Mouse (Mus musculus) stomach, postnatal 0 days (tissue): ENCODE measurements at regions not wholly inside any gene's neighbourhood (a gene's known extent, or its start where the extent isn't known, plus 50 kb on each side); places are given as distances from the start of the nearest gene placed in this dataset.
"Not testable (repeated sequence)": the region's sequence is repeated elsewhere in the genome, so short reads cannot be mapped to it uniquely, and the experiment has no call there.

Experiments used
- ATAC-seq: fragments of 200-750 bp; cut with Nextera tagmentation; 2 replicates; pipeline ENCODE4 v1.8.0; 2017; ENCODE audit not compliant: low FRiP score, low TSS enrichment
- DNase-seq: peaks from one replicate; pipeline ENCODE4 v3.0.0-alpha.2; 2016; ENCODE audit warnings: low spot score
- H3K27ac ChIP-seq: fragments of 300-500 bp; sonication (generic); replicated peaks from 2 replicates; pipeline ENCODE4 v1.5.1; 2014; ENCODE audit warnings: mild to moderate bottlenecking, control low read depth
- H3K27me3 ChIP-seq: fragments of 300-500 bp; sonication (generic); 2 replicates; pipeline ENCODE4 v1.6.1; 2014; ENCODE audit warnings: low read length; ENCODE audit not compliant: control insufficient read depth, insufficient read depth
- H3K36me3 ChIP-seq: fragments of 300-500 bp; sonication (generic); 2 replicates; pipeline ENCODE4 v1.6.1; 2014; ENCODE audit warnings: low read length, mixed read lengths; ENCODE audit not compliant: control insufficient read depth, insufficient read depth
- H3K4me1 ChIP-seq: fragments of 300-500 bp; sonication (generic); replicated peaks from 2 replicates; pipeline ENCODE4 v1.6.1; 2014; ENCODE audit warnings: antibody characterized with exemption; ENCODE audit not compliant: control insufficient read depth, insufficient read depth
- H3K4me2 ChIP-seq: fragments of 300-500 bp; sonication (generic); replicated peaks from 2 replicates; pipeline ENCODE4 v1.6.1; 2014; ENCODE audit warnings: low read depth, mild to moderate bottlenecking, control low read depth, moderate library complexity
- H3K4me3 ChIP-seq: fragments of 300-500 bp; sonication (generic); 2 replicates; pipeline ENCODE4 v1.5.1; 2014; ENCODE audit warnings: low read depth, low read length, control low read depth
- H3K9ac ChIP-seq: fragments of 300-500 bp; sonication (generic); 2 replicates; pipeline ENCODE4 v1.6.1; 2014; ENCODE audit warnings: mild to moderate bottlenecking, low read length, control low read depth, mixed read lengths
- H3K9me3 ChIP-seq: fragments of 300-500 bp; sonication (generic); 2 replicates; pipeline ENCODE4 v1.6.1; 2016; ENCODE audit warnings: low read length; ENCODE audit not compliant: control insufficient read depth
- CTCF ChIP-seq: IDR thresholded peaks from 2 replicates; pipeline ENCODE4 v1.5.1; 2016; ENCODE audit warnings: antibody characterized with exemption, low read depth, mild to moderate bottlenecking, moderate library complexity
- EP300 ChIP-seq: optimal IDR thresholded peaks from 2 replicates; pipeline ENCODE3; 2016; ENCODE audit warnings: antibody characterized with exemption
- WGBS: fragments of 180-500 bp; shearing (Covaris S2); extraction: QIAGEN DNeasy Blood & Tissue Kit; methylation state at CpG from one replicate; pipeline ENCODE4 v1.1.7; 2014; 5-methylcytosine and 5-hydroxymethylcytosine counted together

- H3K36me3 ChIP-seq: no peaks in the 10 kb centered on the region
- no peaks in the 10 kb centered on the region for H3K27me3 ChIP-seq
- no peak for DNase-seq
- TF ChIP-seq CTCF (no peak), EP300 (no peak)
- no peak overlapping the region for H3K4me2 ChIP-seq
- 96% methylated on average over 2 of the region's 2 CpGs for WGBS
- no peak overlapping the region for H3K4me3 ChIP-seq
- no peak for ATAC-seq
- H3K27ac ChIP-seq: no peak overlapping the region
- no peaks in the 10 kb centered on the region for H3K4me1 ChIP-seq
- H3K9ac ChIP-seq: no peak overlapping the region
- no peaks in the 10 kb centered on the region for H3K9me3 ChIP-seq
Observed at GRCm38 (mm10) chr6:37703946-37704345, 166.7 kb upstream of the Trim24 start.

GRCm38 (mm10) chr6:37705733-37706145 is 164.9 kb upstream of the Trim24 start:
- WGBS: 30% methylated on average over 1 of the region's 1 CpGs
- H3K4me3 ChIP-seq: no peak overlapping the region

DNA sequence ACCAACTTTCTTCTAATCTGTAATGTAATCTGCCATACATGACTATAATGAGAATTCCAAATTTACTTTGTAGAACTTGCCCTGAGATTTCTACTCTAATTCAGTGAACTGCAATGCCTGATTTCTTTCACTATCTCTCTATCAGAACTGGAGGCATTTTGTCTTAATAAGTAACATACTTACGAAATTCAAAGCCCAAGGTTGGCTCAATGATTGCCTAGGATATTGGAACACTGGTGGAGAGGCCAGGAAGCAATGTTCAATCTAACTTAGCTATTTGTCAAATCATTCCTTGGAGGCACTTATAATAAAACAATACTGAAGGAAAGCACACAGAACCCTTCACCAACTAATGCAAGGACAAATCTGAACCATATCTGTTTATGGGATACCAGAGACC is 162.9 kb upstream of the Trim24 start:
- H3K27me3 ChIP-seq, H3K4me3 ChIP-seq, ATAC-seq, H3K9me3 ChIP-seq, H3K9ac ChIP-seq, H3K4me2 ChIP-seq, DNase-seq, H3K4me1 ChIP-seq, H3K36me3 ChIP-seq, H3K27ac ChIP-seq: not testable (repeated sequence)
- WGBS: 85% methylated on average over 1 of the region's 1 CpGs

More at GRCm38 (mm10) chr6:37705733-37706145, 164.9 kb upstream of the Trim24 start:
- Histone ChIP-seq H3K27me3 (no peaks in the 10 kb centered on the region), H3K9ac (no peak overlapping the region), H3K36me3 (no peaks in the 10 kb centered on the region), H3K9me3 (no peaks in the 10 kb centered on the region), H3K4me1 (no peaks in the 10 kb centered on the region), H3K4me2 (no peak overlapping the region), H3K27ac (no peak overlapping the region)
- TF ChIP-seq CTCF (no peak), EP300 (peak; percentile 71)
- DNase-seq (no peak), ATAC-seq (peak; percentile 96)

DNA sequence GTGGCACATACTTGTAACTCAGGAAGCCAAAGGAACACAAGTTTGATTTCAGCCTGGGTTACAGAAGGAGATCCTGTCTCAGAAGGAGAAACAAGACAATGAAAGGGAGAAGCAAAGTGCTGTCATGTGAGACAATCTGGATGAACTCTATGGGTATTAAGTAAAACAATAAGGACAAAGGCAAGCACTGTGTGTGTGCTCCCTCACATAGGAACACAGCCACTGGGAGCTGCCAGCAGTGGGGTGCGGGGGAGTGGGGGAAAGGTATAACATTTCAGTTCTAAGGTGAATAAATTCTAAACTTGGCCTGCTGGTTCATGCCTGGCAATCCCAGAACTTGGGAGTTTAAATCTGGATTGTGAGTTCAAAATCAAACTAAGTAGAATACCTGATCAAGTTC is 158.8 kb upstream of the Trim24 start:
- WGBS: 85% methylated on average over 1 of the region's 1 CpGs
- Histone ChIP-seq H3K9ac (no peak overlapping the region), H3K36me3 (no peaks in the 10 kb centered on the region), H3K4me1 (no peaks in the 10 kb centered on the region), H3K4me2 (no peak overlapping the region), H3K27me3 (no peaks in the 10 kb centered on the region), H3K4me3 (no peak overlapping the region), H3K27ac (no peak overlapping the region), H3K9me3 (no peaks in the 10 kb centered on the region)
- TF ChIP-seq EP300 (no peak), CTCF (no peak)
- DNase-seq (no peak), ATAC-seq (no peak)

GRCm38 (mm10) chr6:37713411-37713810 is 157.2 kb upstream of the Trim24 start:
- no peaks in the 10 kb centered on the region for H3K4me1 ChIP-seq
- ATAC-seq (no peak), DNase-seq (no peak)
- 72% methylated on average over 4 of the region's 4 CpGs for WGBS
- no peak overlapping the region for H3K27ac ChIP-seq
- TF ChIP-seq EP300 (no peak), CTCF (no peak)
- no peaks in the 10 kb centered on the region for H3K27me3 ChIP-seq
- H3K9me3 ChIP-seq: no peaks in the 10 kb centered on the region
- H3K36me3 ChIP-seq: no peaks in the 10 kb centered on the region
- H3K9ac ChIP-seq: no peak overlapping the region
- H3K4me2 ChIP-seq: no peak overlapping the region
- H3K4me3 ChIP-seq: no peak overlapping the region

GRCm38 (mm10) chr6:37714223-37714928 is 156.2 kb upstream of the Trim24 start:
- no peak for DNase-seq
- no peak overlapping the region for H3K9ac ChIP-seq
- no peak for TF ChIP-seq CTCF
- H3K27me3 ChIP-seq: no peaks in the 10 kb centered on the region
- H3K36me3 ChIP-seq: no peaks in the 10 kb centered on the region
- H3K4me2 ChIP-seq: no peak overlapping the region
- no peak overlapping the region for H3K4me3 ChIP-seq
- no peaks in the 10 kb centered on the region for H3K4me1 ChIP-seq
- 25% methylated on average over 6 of the region's 6 CpGs for WGBS
- ATAC-seq: no peak
- H3K27ac ChIP-seq: no peak overlapping the region
- no peaks in the 10 kb centered on the region for H3K9me3 ChIP-seq
